Mouse (Mus musculus) kidney, embryonic 15.5 days (tissue): ENCODE measurements around the gene 5330417C22Rik. TPM values are rescaled to one million over a fixed set of nuclear protein-coding genes. Genes with fewer than 3 reads are reported as not detected.

Experiments
- ATAC-seq: fragments of 200-750 bp; cut with Nextera tagmentation; replicated peaks from 2 replicates; pipeline ENCODE4 v1.8.0; 2017; ENCODE audit warnings: moderate TSS enrichment; ENCODE audit not compliant: low FRiP score
- H3K27ac ChIP-seq: fragments of 300-500 bp; sonication (generic); 2 replicates; pipeline ENCODE4 v1.5.1; 2015; ENCODE audit warnings: mild to moderate bottlenecking, inconsistent platforms
- H3K27me3 ChIP-seq: fragments of 300-500 bp; sonication (generic); 2 replicates; pipeline ENCODE4 v1.6.1; 2015; ENCODE audit warnings: inconsistent platforms
- H3K36me3 ChIP-seq: fragments of 300-500 bp; sonication (generic); 2 replicates; pipeline ENCODE4 v1.6.1; 2015; ENCODE audit warnings: inconsistent platforms
- H3K4me1 ChIP-seq: fragments of 300-500 bp; sonication (generic); 2 replicates; pipeline ENCODE4 v1.6.1; 2015; ENCODE audit warnings: inconsistent platforms
- H3K4me2 ChIP-seq: fragments of 300-500 bp; sonication (generic); 2 replicates; pipeline ENCODE4 v1.6.1; 2015; ENCODE audit warnings: moderate library complexity, mild to moderate bottlenecking, inconsistent platforms
- H3K4me3 ChIP-seq: fragments of 300-500 bp; sonication (generic); replicated peaks from 2 replicates; pipeline ENCODE4 v1.5.1; 2015; ENCODE audit warnings: mild to moderate bottlenecking, inconsistent platforms
- H3K9ac ChIP-seq: fragments of 300-500 bp; sonication (generic); 2 replicates; pipeline ENCODE4 v1.6.1; 2015; ENCODE audit warnings: mild to moderate bottlenecking, inconsistent platforms
- H3K9me3 ChIP-seq: fragments of 300-500 bp; sonication (generic); replicated peaks from 2 replicates; pipeline ENCODE4 v1.6.1; 2016; ENCODE audit warnings: inconsistent platforms
- WGBS: fragments of 180-500 bp; shearing (Covaris S2); methylation state at CpG from one replicate; pipeline ENCODE4 v1.1.7; 2015; ENCODE audit warnings: mixed read lengths; 5-methylcytosine and 5-hydroxymethylcytosine counted together
- polyA plus RNA-seq: library from polyadenylated mRNA; unstranded; fragments of >200 nt; fragmentation: Nextera tagmentation; extraction: Ambion mirVana; gene quantifications from 2 replicates; pipeline ENCODE4 v1.2.1, GENCODE M21; 2015

The 5330417C22Rik gene
- polyA plus RNA-seq, 1 experiment from 2014 or later: 1.00 TPM

DNA sequence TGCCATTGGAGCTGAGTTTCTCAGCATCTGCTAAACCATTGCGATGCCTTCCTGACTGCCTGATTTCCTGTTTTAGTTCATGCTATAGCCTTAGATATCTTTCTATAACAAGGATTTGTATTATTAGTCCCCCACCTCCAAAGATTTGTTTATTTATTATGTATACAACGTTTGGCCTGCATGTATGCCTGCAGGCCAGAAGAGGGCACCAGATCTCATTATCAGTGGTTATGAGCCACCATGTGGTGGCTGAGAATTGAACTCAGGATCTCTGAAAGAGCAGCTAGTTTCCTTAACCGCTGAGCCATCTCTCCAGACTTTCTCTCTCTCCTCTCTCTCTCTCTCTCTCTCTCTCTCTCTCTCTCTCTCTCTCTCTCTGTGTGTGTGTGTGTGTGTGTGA, 46.4 kb downstream of the 5330417C22Rik start:
- Histone ChIP-seq H3K4me3 (no peak overlapping the region), H3K27ac (no peak overlapping the region), H3K9ac (no peak overlapping the region), H3K9me3 (no peaks in the 10 kb centered on the region), H3K4me1 (no peaks in the 10 kb centered on the region), H3K4me2 (no peak overlapping the region), H3K36me3 (no peaks in the 10 kb centered on the region), H3K27me3 (no peaks in the 10 kb centered on the region)
- 50% methylated on average over 3 of the region's 3 CpGs for WGBS
- ATAC-seq: no peak

DNA sequence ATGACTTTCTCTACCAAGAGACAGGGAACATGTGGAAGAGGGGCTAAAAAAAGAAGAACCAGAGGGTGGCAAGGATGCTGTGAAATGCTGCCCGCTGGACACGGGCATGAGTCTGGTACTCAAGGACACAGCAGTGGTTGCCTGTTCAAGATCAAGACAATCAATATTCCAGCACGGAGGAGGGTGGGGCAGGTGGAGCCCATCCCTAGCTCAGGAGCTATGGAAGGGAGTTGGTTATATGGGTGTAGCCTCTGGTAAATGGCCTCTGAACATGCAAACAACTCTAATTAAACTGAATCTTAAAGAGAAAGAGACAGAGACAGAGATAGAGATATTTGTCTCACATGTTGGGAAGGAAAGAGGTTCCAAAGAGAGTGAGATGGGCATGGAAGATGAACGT, 51.6 kb downstream of the 5330417C22Rik start:
- peaks cover 5% of the 10 kb centered on the region; the same call in 1 of the 2 replicates for H3K27me3 ChIP-seq
- no peak for ATAC-seq
- no peak overlapping the region for H3K4me2 ChIP-seq
- 87% methylated on average over 4 of the region's 4 CpGs for WGBS
- no peaks in the 10 kb centered on the region for H3K9me3 ChIP-seq
- no peak overlapping the region for H3K27ac ChIP-seq
- no peaks in the 10 kb centered on the region for H3K36me3 ChIP-seq
- H3K9ac ChIP-seq: no peak overlapping the region
- H3K4me1 ChIP-seq: no peaks in the 10 kb centered on the region
- no peak overlapping the region for H3K4me3 ChIP-seq

DNA sequence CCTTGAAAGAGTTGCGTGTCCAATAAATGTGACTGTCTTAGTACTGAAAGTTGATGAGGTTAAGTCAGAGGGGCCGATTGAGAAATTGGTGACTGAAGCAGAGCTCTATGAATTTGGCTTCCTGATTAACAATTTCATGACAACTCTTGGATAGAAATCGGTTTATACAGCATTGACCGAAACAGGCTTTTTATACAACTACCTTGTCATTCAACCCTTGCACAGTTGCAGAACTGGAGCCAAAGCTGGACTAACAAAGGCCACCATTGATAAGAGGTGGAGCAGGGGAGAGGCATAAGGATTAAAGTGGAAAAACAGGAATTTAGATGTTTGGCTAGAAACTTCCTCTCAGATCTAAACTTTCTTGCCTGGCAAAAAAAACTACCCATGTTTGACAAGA, 57.5 kb downstream of the 5330417C22Rik start:
- no peak overlapping the region for H3K4me2 ChIP-seq
- no peaks in the 10 kb centered on the region for H3K9me3 ChIP-seq
- H3K4me1 ChIP-seq: peaks cover 15% of the 10 kb centered on the region
- no peak overlapping the region for H3K9ac ChIP-seq
- H3K27me3 ChIP-seq: peaks cover 5% of the 10 kb centered on the region; the same call in 1 of the 2 replicates
- WGBS: 84% methylated on average over 4 of the region's 4 CpGs
- ATAC-seq: no peak
- no peak overlapping the region for H3K27ac ChIP-seq
- no peak overlapping the region for H3K4me3 ChIP-seq
- no peaks in the 10 kb centered on the region for H3K36me3 ChIP-seq

DNA sequence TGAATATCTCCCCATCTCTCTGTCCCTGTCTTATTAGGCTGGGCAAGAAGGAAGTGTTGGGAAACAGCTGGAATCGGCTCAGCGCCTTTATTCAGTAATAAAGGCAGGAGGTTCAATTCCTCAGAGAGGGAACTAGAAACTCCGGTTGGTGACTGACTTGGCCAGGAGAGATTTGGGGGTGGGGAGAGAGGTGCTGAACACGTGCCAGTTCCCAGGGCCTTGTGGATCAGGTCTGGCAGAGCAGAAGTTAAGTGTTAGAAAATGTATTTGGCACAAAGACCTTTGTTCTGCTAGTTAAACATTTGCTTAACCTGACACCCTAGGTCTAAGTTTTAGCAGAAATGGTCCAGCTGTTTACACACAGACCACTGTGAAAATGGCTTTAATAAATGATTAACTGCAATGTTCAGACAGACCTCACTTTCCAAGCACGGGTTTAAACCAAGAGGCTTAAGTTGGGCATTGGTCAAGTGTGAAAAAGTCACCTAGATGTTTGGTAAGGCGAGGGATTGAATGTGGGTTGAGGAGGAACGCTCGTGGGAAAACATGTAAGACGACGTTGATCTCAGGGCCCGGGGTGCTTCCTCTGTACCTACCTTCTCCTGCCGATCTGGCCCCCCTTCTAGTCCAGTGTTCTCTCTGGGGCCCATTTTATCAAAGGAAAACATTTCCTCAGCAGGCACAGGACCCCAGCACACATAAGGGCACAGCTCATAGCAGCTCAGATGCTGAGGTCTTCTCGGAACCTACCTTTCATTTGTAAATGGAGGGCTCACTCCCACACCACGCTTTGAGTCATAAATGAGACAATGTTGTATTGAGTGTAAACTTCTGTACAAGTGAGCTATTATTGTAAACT, 59.3 kb downstream of the 5330417C22Rik start:
- no peaks in the 10 kb centered on the region for H3K9me3 ChIP-seq
- ATAC-seq: peak; percentile 87
- no peak overlapping the region for H3K9ac ChIP-seq
- H3K36me3 ChIP-seq: no peaks in the 10 kb centered on the region
- H3K27ac ChIP-seq: peak overlapping the region; percentile 86
- H3K4me1 ChIP-seq: peaks cover 15% of the 10 kb centered on the region
- H3K4me2 ChIP-seq: 0 out of 2 replicates have a peak overlapping the region, but pooled peaks have one; percentile 3
- 33% methylated on average over 14 of the region's 14 CpGs for whole genome bisulfite sequencing
- no peak overlapping the region for H3K4me3 ChIP-seq
- H3K27me3 ChIP-seq: peaks cover 8% of the 10 kb centered on the region; the same call in 1 of the 2 replicates

DNA sequence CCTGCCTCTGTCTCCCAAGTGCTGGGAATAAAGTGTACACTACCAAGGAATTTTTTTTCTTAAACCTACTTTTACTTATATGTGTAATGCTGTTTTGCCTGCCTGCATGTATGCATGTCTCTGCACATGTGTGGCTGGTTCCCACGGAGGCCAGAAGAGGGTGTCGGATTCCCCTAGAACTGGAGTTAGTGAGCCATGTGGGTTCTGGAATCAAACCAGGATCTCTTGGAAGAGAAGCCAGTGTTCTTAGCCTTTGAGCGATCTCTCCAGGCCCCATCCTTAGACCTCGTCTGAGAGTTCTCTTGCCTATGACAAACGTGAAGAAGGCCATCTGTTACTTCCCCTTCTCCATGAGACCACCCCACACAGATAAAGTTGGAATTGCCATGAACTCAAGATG, 60.8 kb downstream of the 5330417C22Rik start:
- no peak for ATAC-seq
- Histone ChIP-seq H3K36me3 (no peaks in the 10 kb centered on the region), H3K9me3 (no peaks in the 10 kb centered on the region), H3K4me1 (peaks cover 15% of the 10 kb centered on the region), H3K9ac (no peak overlapping the region), H3K4me3 (no peak overlapping the region), H3K4me2 (no peak overlapping the region), H3K27me3 (0 out of 2 replicates have a peak, but pooled peaks cover 4% of the 10 kb centered on the region), H3K27ac (no peak overlapping the region)
- WGBS: 60% methylated on average over 5 of the region's 5 CpGs

DNA sequence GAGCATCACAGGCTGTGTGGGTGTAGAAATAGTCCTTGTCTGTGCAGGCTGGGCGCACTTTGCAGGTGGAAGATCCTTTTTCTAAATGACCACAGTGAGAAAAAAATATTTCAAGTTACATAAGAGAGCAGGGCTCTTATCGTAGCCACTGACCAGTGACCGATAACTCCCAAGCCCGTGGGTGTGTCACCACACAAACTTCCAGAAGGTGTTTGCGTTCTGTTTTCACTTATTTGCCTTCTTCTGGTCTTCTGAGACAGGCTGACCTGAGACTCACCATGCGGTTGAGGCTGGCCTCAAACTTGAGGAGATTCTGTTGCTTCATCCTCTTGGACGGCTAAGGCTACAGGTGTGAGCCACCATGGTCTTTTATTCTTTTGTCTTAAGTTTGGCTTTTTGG, 61.4 kb downstream of the 5330417C22Rik start:
- Histone ChIP-seq H3K27me3 (0 out of 2 replicates have a peak, but pooled peaks cover 4% of the 10 kb centered on the region), H3K4me2 (no peak overlapping the region), H3K9me3 (no peaks in the 10 kb centered on the region), H3K27ac (no peak overlapping the region), H3K4me1 (peaks cover 15% of the 10 kb centered on the region), H3K36me3 (no peaks in the 10 kb centered on the region), H3K9ac (no peak overlapping the region), H3K4me3 (no peak overlapping the region)
- ATAC-seq: no peak
- 86% methylated on average over 7 of the region's 7 CpGs for WGBS

DNA sequence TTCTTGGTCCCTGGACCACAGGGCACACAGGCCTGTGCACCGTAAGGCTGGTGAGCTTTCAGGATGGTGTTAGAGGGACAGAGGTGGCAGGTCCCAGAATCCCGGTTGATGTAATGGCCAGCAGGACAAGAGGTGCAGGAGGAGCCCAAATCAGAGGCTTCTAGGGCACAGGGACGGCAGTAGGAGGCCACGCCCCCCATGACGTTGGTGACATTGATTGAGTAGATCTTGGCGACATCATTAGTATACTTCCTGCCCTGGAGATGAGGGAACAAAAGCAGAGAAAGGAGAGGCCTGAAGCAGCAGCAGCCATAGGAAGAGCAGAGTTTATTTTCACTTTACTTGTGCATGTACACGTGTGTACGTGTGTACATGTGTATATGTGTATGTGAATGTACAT, 68.6 kb downstream of the 5330417C22Rik start:
- no peak overlapping the region for H3K27ac ChIP-seq
- H3K36me3 ChIP-seq: no peaks in the 10 kb centered on the region
- H3K9me3 ChIP-seq: no peaks in the 10 kb centered on the region
- 51% methylated on average over 8 of the region's 8 CpGs for WGBS
- H3K4me3 ChIP-seq: no peak overlapping the region
- 0 out of 2 replicates have a peak, but pooled peaks cover 4% of the 10 kb centered on the region for H3K27me3 ChIP-seq
- no peak overlapping the region for H3K9ac ChIP-seq
- H3K4me1 ChIP-seq: peaks cover 3% of the 10 kb centered on the region; the same call in 1 of the 2 replicates
- ATAC-seq: no peak
- no peak overlapping the region for H3K4me2 ChIP-seq

DNA sequence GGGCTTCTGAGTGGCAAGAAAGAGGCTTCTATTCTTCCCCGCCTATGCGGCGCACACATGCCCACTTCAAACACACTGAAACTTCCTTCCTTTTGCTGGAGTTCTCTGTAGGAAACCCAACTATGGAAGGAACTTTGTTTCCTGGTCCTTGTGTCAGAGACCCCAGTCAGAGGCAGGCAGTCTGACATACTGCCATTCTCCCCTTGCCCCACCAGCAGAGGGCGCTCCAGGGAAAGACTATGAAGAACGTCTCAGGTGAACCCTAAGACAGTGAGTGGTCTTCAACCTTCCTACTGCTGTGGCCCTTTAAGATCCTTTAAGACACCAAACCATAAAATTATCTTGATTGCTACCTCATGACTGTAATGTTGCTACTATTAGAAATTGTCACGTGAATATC, 69.9 kb downstream of the 5330417C22Rik start:
- H3K4me3 ChIP-seq: no peak overlapping the region
- H3K27me3 ChIP-seq: no peaks in the 10 kb centered on the region
- H3K9me3 ChIP-seq: no peaks in the 10 kb centered on the region
- no peaks in the 10 kb centered on the region for H3K36me3 ChIP-seq
- H3K27ac ChIP-seq: no peak overlapping the region
- ATAC-seq: no peak
- no peak overlapping the region for H3K4me2 ChIP-seq
- peaks cover 3% of the 10 kb centered on the region; the same call in 1 of the 2 replicates for H3K4me1 ChIP-seq
- H3K9ac ChIP-seq: no peak overlapping the region
- 89% methylated on average over 6 of the region's 6 CpGs for WGBS

DNA sequence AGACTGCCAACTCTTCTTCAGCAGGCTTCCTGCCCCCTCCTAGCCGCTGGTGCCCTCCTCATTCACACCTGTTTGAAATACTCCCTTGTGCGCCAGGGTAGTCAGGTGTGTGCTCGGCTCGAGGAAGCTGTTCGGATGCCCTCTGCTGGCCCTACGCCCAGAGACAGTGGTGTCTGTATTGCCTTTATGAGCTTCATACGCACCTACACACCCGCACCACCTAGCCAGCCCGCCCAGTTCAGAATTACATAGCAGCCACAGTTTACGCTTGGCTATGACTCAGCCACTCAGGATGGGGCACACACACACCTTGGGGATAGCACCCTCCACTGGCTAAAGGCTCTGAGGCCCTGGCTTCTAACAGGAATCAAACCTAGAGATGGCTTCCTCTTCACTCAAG, 77.5 kb downstream of the 5330417C22Rik start:
- H3K27ac ChIP-seq: no peak overlapping the region
- peak overlapping the region; percentile 26 for H3K4me2 ChIP-seq
- H3K4me3 ChIP-seq: 0 out of 2 replicates have a peak overlapping the region, but pooled peaks have one; percentile 1
- 28% methylated on average over 10 of the region's 10 CpGs for WGBS
- ATAC-seq: peak; percentile 66; the same call in 1 of the 2 replicates
- H3K27me3 ChIP-seq: no peaks in the 10 kb centered on the region
- no peak overlapping the region for H3K9ac ChIP-seq
- peaks cover 5% of the 10 kb centered on the region; the same call in 1 of the 2 replicates for H3K4me1 ChIP-seq
- H3K36me3 ChIP-seq: no peaks in the 10 kb centered on the region
- no peaks in the 10 kb centered on the region for H3K9me3 ChIP-seq

DNA sequence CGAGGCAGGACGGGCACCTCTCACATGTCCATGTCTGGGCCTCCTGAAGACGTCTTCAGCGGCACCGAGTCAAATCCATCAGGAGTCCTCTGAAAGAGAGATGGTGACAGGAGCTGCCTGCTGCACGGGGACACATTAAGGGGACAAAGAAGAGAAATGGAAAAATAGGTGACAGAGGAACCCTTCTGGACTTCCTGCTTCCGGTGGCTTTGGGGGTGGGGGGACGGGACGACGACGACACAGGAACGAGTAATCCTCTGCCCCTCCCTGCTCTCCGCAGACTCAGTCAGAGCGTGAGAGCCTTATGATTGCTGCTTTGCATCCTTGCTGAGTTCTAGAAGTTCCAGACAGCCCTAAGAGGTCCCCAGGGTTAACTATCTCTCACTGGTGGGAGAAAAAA, 78.0 kb downstream of the 5330417C22Rik start:
- H3K9ac ChIP-seq: no peak overlapping the region
- no peaks in the 10 kb centered on the region for H3K27me3 ChIP-seq
- H3K4me2 ChIP-seq: peak overlapping the region; percentile 26
- no peaks in the 10 kb centered on the region for H3K9me3 ChIP-seq
- ATAC-seq: no peak
- H3K4me1 ChIP-seq: peaks cover 5% of the 10 kb centered on the region; the same call in 1 of the 2 replicates
- no peaks in the 10 kb centered on the region for H3K36me3 ChIP-seq
- 0 out of 2 replicates have a peak overlapping the region, but pooled peaks have one; percentile 1 for H3K4me3 ChIP-seq
- no peak overlapping the region for H3K27ac ChIP-seq
- 55% methylated on average over 14 of the region's 14 CpGs for WGBS

DNA sequence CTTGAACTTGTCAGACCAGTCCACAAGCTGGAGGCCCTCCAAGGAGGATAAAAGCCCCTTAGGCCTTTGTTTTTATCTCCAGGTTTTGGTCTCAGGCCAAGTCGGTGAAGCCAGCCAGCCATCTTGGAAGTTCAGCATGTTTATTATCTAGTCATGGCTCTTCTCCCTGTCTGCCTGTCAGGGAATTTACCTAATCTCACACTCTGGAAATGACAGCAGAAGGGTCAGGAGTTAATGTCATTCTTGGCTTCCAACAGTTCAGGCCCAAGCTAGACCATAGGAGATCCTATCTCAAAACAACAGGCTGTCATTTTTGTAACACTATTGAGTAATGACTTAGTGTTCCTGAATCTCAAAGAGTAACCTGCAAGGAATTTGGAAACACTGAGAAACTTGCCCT, 82.2 kb downstream of the 5330417C22Rik start:
- H3K4me2 ChIP-seq: no peak overlapping the region
- no peak overlapping the region for H3K9ac ChIP-seq
- no peak overlapping the region for H3K4me3 ChIP-seq
- no peak for ATAC-seq
- H3K36me3 ChIP-seq: no peaks in the 10 kb centered on the region
- no peak overlapping the region for H3K27ac ChIP-seq
- no peaks in the 10 kb centered on the region for H3K9me3 ChIP-seq
- WGBS: 73% methylated on average over 1 of the region's 1 CpGs
- no peaks in the 10 kb centered on the region for H3K27me3 ChIP-seq
- H3K4me1 ChIP-seq: peaks cover 5% of the 10 kb centered on the region; the same call in 1 of the 2 replicates

DNA sequence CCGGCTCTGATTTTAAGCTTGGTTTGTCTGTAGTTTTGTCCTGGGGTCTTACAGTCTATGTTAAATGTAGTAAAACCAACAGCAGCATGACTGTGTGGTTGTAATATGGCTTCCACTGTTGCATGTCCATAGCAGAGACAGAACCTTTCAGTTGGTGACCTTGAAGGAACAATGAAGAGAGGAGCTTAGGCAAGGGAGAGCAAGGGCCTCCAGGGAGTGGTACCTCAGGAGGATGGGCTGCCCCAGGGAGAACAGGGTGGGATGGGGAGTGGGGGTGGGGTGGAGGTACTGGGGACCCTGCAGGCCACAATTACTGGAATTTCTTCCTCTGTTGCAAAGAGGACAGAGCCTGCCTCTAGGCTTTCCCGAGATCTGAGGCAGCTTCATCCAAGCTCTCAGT, 84.4 kb downstream of the 5330417C22Rik start:
- H3K4me2 ChIP-seq: no peak overlapping the region
- H3K4me3 ChIP-seq: no peak overlapping the region
- H3K27ac ChIP-seq: no peak overlapping the region
- WGBS: 88% methylated on average over 2 of the region's 2 CpGs
- H3K9me3 ChIP-seq: no peaks in the 10 kb centered on the region
- H3K9ac ChIP-seq: no peak overlapping the region
- H3K27me3 ChIP-seq: no peaks in the 10 kb centered on the region
- ATAC-seq: no peak
- no peaks in the 10 kb centered on the region for H3K4me1 ChIP-seq
- no peaks in the 10 kb centered on the region for H3K36me3 ChIP-seq
